Mouse (Mus musculus) cortical plate, adult 2 months (tissue): ENCODE measurements around the gene Sorbs2.

ENCODE experiments used
- CTCF ChIP-seq: fragments of 200-500 bp; IDR thresholded peaks from 2 replicates; pipeline ENCODE4 v1.5.1; 2011; ENCODE audit warnings: mild to moderate bottlenecking, control low read depth, low read length; ENCODE audit not compliant: insufficient read depth; ENCODE audit errors: extremely low read depth
- POLR2A ChIP-seq: fragments of 200-500 bp; IDR thresholded peaks from 2 replicates; pipeline ENCODE4 v1.6.1; 2011; ENCODE audit warnings: mild to moderate bottlenecking, low read length, control low read depth; ENCODE audit not compliant: insufficient read depth; ENCODE audit errors: extremely low read depth

DNA sequence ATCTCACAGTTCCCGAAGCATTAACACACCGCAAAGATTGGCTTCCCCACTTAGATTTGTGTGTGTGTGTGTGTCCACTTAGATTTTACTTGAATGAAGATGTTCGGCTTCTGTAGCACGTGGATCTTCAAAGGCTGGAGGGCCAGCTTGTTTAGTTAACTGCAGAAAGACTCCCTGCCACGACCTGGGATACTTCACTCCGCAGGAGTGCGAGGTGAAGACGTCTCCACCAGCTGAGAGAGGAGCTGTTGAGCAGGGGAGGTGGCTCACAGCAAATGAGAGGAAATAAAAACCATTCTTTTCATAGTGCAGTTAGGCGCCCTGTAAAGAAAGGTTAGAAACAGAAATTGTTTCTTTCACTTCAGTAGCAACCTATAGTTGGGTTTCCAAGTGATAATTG, 107.5 kb downstream of the Sorbs2 start:
- no peak for TF ChIP-seq POLR2A
- no peak for TF ChIP-seq CTCF
